Mouse (Mus musculus): ENCODE results near the gene Gjc3. TPM values are rescaled to one million over a fixed set of nuclear protein-coding genes. Genes with fewer than 3 reads are reported as not detected.

Gene Gjc3
- 0.13 and 0.43 TPM in 2 replicates for polyA plus RNA-seq (2014; fragmentation: Nextera tagmentation; extraction: Ambion mirVana)

GRCm38 (mm10) chr5:137962945-137963344 is at the start of gene Gjc3:
Gene Gjc3, minus strand, starts transcription at chr5:137963098.
- Histone ChIP-seq H3K27ac (replicated peaks; ENCODE audit: low read depth, low read length) (no peak within 1 kb of the TSS), H3K4me3 (replicated peaks; ENCODE audit: low read depth, low read length) (no peak within 1 kb of the TSS), H3K4me2 (ENCODE audit: low read length) (no peak within 1 kb of the TSS), H3K27me3 (ENCODE audit: control insufficient read depth, insufficient read depth, low read length) (no peaks in the 10 kb centered on the region), H3K36me3 (ENCODE audit: control insufficient read depth, insufficient read depth, low read length) (no peaks in the 10 kb centered on the region), H3K9ac (replicated peaks; ENCODE audit: low read length) (no peak within 1 kb of the TSS), H3K9me3 (ENCODE audit: control insufficient read depth, low read length) (no peaks in the 10 kb centered on the region), H3K4me1 (ENCODE audit: control insufficient read depth, insufficient read depth, low read length) (no peaks in the 10 kb centered on the region)
- WGBS, result 73% methylated on average over 8 of the region's 8 CpGs
- DNase-seq, result no peak
- ATAC-seq (ENCODE audit: low FRiP score, low TSS enrichment), result no peak

GRCm38 (mm10) chr5:138012382-138012781 is 49.5 kb upstream of the Gjc3 start:
- H3K9me3 ChIP-seq (ENCODE audit: control insufficient read depth, low read length), result no peaks in the 10 kb centered on the region
- DNase-seq (no peak), ATAC-seq (ENCODE audit: low FRiP score, low TSS enrichment) (no peak)
- no peak overlapping the region for H3K9ac ChIP-seq (replicated peaks; ENCODE audit: low read length)
- no peak overlapping the region for H3K4me2 ChIP-seq (ENCODE audit: low read length)
- WGBS, result 96% methylated on average over 5 of the region's 5 CpGs
- no peaks in the 10 kb centered on the region for H3K27me3 ChIP-seq (ENCODE audit: control insufficient read depth, insufficient read depth, low read length)
- H3K4me3 ChIP-seq (replicated peaks; ENCODE audit: low read depth, low read length), result no peak overlapping the region
- H3K36me3 ChIP-seq (ENCODE audit: control insufficient read depth, insufficient read depth, low read length), result no peaks in the 10 kb centered on the region
- H3K27ac ChIP-seq (replicated peaks; ENCODE audit: low read depth, low read length), result no peak overlapping the region
- H3K4me1 ChIP-seq (ENCODE audit: control insufficient read depth, insufficient read depth, low read length), result no peaks in the 10 kb centered on the region

- Histone ChIP-seq H3K27ac (replicated peaks; ENCODE audit: low read depth, low read length) (no peak overlapping the region), H3K4me2 (ENCODE audit: low read length) (no peak overlapping the region), H3K4me1 (ENCODE audit: control insufficient read depth, insufficient read depth, low read length) (no peaks in the 10 kb centered on the region), H3K36me3 (ENCODE audit: control insufficient read depth, insufficient read depth, low read length) (no peaks in the 10 kb centered on the region), H3K27me3 (ENCODE audit: control insufficient read depth, insufficient read depth, low read length) (no peaks in the 10 kb centered on the region), H3K4me3 (replicated peaks; ENCODE audit: low read depth, low read length) (no peak overlapping the region), H3K9me3 (ENCODE audit: control insufficient read depth, low read length) (no peaks in the 10 kb centered on the region; the same call in 1 of the 2 replicates), H3K9ac (replicated peaks; ENCODE audit: low read length) (no peak overlapping the region)
- WGBS, result 90% methylated on average over 5 of the region's 5 CpGs
- ATAC-seq (ENCODE audit: low FRiP score, low TSS enrichment), result no peak
- no peak for DNase-seq
Observed at GRCm38 (mm10) chr5:138009437-138009836, 46.5 kb upstream of the Gjc3 start.

GRCm38 (mm10) chr5:137986351-137986750 is 23.5 kb upstream of the Gjc3 start:
- DNase-seq (no peak), ATAC-seq (ENCODE audit: low FRiP score, low TSS enrichment) (no peak)
- Histone ChIP-seq H3K27ac (replicated peaks; ENCODE audit: low read depth, low read length) (no peak overlapping the region), H3K4me2 (ENCODE audit: low read length) (no peak overlapping the region), H3K36me3 (ENCODE audit: control insufficient read depth, insufficient read depth, low read length) (no peaks in the 10 kb centered on the region), H3K4me1 (ENCODE audit: control insufficient read depth, insufficient read depth, low read length) (no peaks in the 10 kb centered on the region), H3K9ac (replicated peaks; ENCODE audit: low read length) (no peak overlapping the region), H3K9me3 (ENCODE audit: control insufficient read depth, low read length) (no peaks in the 10 kb centered on the region), H3K27me3 (ENCODE audit: control insufficient read depth, insufficient read depth, low read length) (no peaks in the 10 kb centered on the region), H3K4me3 (replicated peaks; ENCODE audit: low read depth, low read length) (no peak overlapping the region)
- WGBS, result 89% methylated on average over 1 of the region's 1 CpGs

GRCm38 (mm10) chr5:137981300-137981699 is 18.4 kb upstream of the Gjc3 start, which contains the start of gene Azgp1:
Gene Azgp1, plus strand, starts transcription at chr5:137981520.
- H3K27me3 ChIP-seq (ENCODE audit: control insufficient read depth, insufficient read depth, low read length), result no peaks in the 10 kb centered on the region
- H3K4me3 ChIP-seq (replicated peaks; ENCODE audit: low read depth, low read length), result no peak within 1 kb of the TSS
- H3K4me2 ChIP-seq (ENCODE audit: low read length), result no peak within 1 kb of the TSS
- H3K27ac ChIP-seq (replicated peaks; ENCODE audit: low read depth, low read length), result no peak within 1 kb of the TSS
- no peaks in the 10 kb centered on the region for H3K9me3 ChIP-seq (ENCODE audit: control insufficient read depth, low read length)
- H3K36me3 ChIP-seq (ENCODE audit: control insufficient read depth, insufficient read depth, low read length), result no peaks in the 10 kb centered on the region
- H3K4me1 ChIP-seq (ENCODE audit: control insufficient read depth, insufficient read depth, low read length), result no peaks in the 10 kb centered on the region
- H3K9ac ChIP-seq (replicated peaks; ENCODE audit: low read length), result no peak within 1 kb of the TSS
- DNase-seq (no peak), ATAC-seq (ENCODE audit: low FRiP score, low TSS enrichment) (no peak)
- WGBS, result 86% methylated on average over 4 of the region's 4 CpGs

- Histone ChIP-seq H3K27me3 (ENCODE audit: control insufficient read depth, insufficient read depth, low read length) (no peaks in the 10 kb centered on the region), H3K9ac (replicated peaks; ENCODE audit: low read length) (no peak overlapping the region), H3K9me3 (ENCODE audit: control insufficient read depth, low read length) (no peaks in the 10 kb centered on the region), H3K4me2 (ENCODE audit: low read length) (no peak overlapping the region), H3K4me3 (replicated peaks; ENCODE audit: low read depth, low read length) (no peak overlapping the region), H3K27ac (replicated peaks; ENCODE audit: low read depth, low read length) (no peak overlapping the region), H3K4me1 (ENCODE audit: control insufficient read depth, insufficient read depth, low read length) (no peaks in the 10 kb centered on the region), H3K36me3 (ENCODE audit: control insufficient read depth, insufficient read depth, low read length) (no peaks in the 10 kb centered on the region)
- DNase-seq (no peak), ATAC-seq (ENCODE audit: low FRiP score, low TSS enrichment) (no peak)
- WGBS, result 68% methylated on average over 2 of the region's 2 CpGs
Observed at GRCm38 (mm10) chr5:137979081-137979480, 16.2 kb upstream of the Gjc3 start.

GRCm38 (mm10) chr5:137977291-137977690 is 14.4 kb upstream of the Gjc3 start:
- Histone ChIP-seq H3K27me3 (ENCODE audit: control insufficient read depth, insufficient read depth, low read length) (no peaks in the 10 kb centered on the region), H3K36me3 (ENCODE audit: control insufficient read depth, insufficient read depth, low read length) (no peaks in the 10 kb centered on the region), H3K9ac (replicated peaks; ENCODE audit: low read length) (no peak overlapping the region), H3K9me3 (ENCODE audit: control insufficient read depth, low read length) (no peaks in the 10 kb centered on the region), H3K4me2 (ENCODE audit: low read length) (no peak overlapping the region), H3K4me3 (replicated peaks; ENCODE audit: low read depth, low read length) (no peak overlapping the region), H3K4me1 (ENCODE audit: control insufficient read depth, insufficient read depth, low read length) (no peaks in the 10 kb centered on the region), H3K27ac (replicated peaks; ENCODE audit: low read depth, low read length) (no peak overlapping the region)
- no peak for ATAC-seq (ENCODE audit: low FRiP score, low TSS enrichment)
- 50% methylated on average over 1 of the region's 1 CpGs for WGBS
- DNase-seq, result no peak

GRCm38 (mm10) chr5:137975434-137975833 is 12.5 kb upstream of the Gjc3 start:
- Histone ChIP-seq H3K36me3 (ENCODE audit: control insufficient read depth, insufficient read depth, low read length) (no peaks in the 10 kb centered on the region), H3K4me1 (ENCODE audit: control insufficient read depth, insufficient read depth, low read length) (no peaks in the 10 kb centered on the region), H3K4me3 (replicated peaks; ENCODE audit: low read depth, low read length) (no peak overlapping the region), H3K9me3 (ENCODE audit: control insufficient read depth, low read length) (no peaks in the 10 kb centered on the region), H3K27me3 (ENCODE audit: control insufficient read depth, insufficient read depth, low read length) (no peaks in the 10 kb centered on the region), H3K27ac (replicated peaks; ENCODE audit: low read depth, low read length) (no peak overlapping the region), H3K9ac (replicated peaks; ENCODE audit: low read length) (no peak overlapping the region), H3K4me2 (ENCODE audit: low read length) (no peak overlapping the region)
- no peak for ATAC-seq (ENCODE audit: low FRiP score, low TSS enrichment)
- WGBS, result 46% methylated on average over 1 of the region's 1 CpGs
- no peak for DNase-seq

GRCm38 (mm10) chr5:137974724-137975123 is 11.8 kb upstream of the Gjc3 start:
- H3K4me2 ChIP-seq (ENCODE audit: low read length), result no peak overlapping the region
- H3K36me3 ChIP-seq (ENCODE audit: control insufficient read depth, insufficient read depth, low read length), result no peaks in the 10 kb centered on the region
- WGBS, result 64% methylated on average over 3 of the region's 3 CpGs
- no peaks in the 10 kb centered on the region for H3K27me3 ChIP-seq (ENCODE audit: control insufficient read depth, insufficient read depth, low read length)
- no peak overlapping the region for H3K27ac ChIP-seq (replicated peaks; ENCODE audit: low read depth, low read length)
- H3K4me1 ChIP-seq (ENCODE audit: control insufficient read depth, insufficient read depth, low read length), result no peaks in the 10 kb centered on the region
- DNase-seq (no peak), ATAC-seq (ENCODE audit: low FRiP score, low TSS enrichment) (no peak)
- no peak overlapping the region for H3K9ac ChIP-seq (replicated peaks; ENCODE audit: low read length)
- no peaks in the 10 kb centered on the region for H3K9me3 ChIP-seq (ENCODE audit: control insufficient read depth, low read length)
- no peak overlapping the region for H3K4me3 ChIP-seq (replicated peaks; ENCODE audit: low read depth, low read length)

Data from midbrain, embryonic 14.5 days (tissue).